Mouse (Mus musculus): ENCODE data around the gene Kcnk4. TPM values are rescaled to one million over a fixed set of nuclear protein-coding genes. Genes with fewer than 3 reads are reported as not detected.
A peak's percentile ranks its signal among the peaks of the same experiment; 100 is the strongest.

The Kcnk4 gene
- total RNA-seq (2015; ENCODE audit: low replicate concordance) (not detected in 2 replicates), total RNA-seq (2017; ENCODE audit: low replicate concordance) (not detected in 2 replicates)

- ATAC-seq (replicated peaks; ENCODE audit: low FRiP score, poor library complexity, severe bottlenecking): no peak
Observed at GRCm38 (mm10) chr19:6934195-6934977, at the start of gene Kcnk4. TSS of gene Kcnk4 (minus strand) at chr19:6934515.

GRCm38 (mm10) chr19:6983621-6984020, 49.3 kb upstream of the Kcnk4 start:
- ATAC-seq (replicated peaks; ENCODE audit: low FRiP score, poor library complexity, severe bottlenecking): no peak

GRCm38 (mm10) chr19:6981465-6981864, 47.1 kb upstream of the Kcnk4 start:
- no peak for ATAC-seq (replicated peaks; ENCODE audit: low FRiP score, poor library complexity, severe bottlenecking)

- peak; percentile 80 for ATAC-seq (replicated peaks; ENCODE audit: low FRiP score, poor library complexity, severe bottlenecking)
Observed at GRCm38 (mm10) chr19:6980381-6981093, 46.2 kb upstream of the Kcnk4 start, which contains the start of gene Fkbp2. TSS of gene Fkbp2 (minus strand) at chr19:6980501.

- ATAC-seq (replicated peaks; ENCODE audit: low FRiP score, poor library complexity, severe bottlenecking): peak; percentile 85
Observed at GRCm38 (mm10) chr19:6979486-6980380, 45.4 kb upstream of the Kcnk4 start.

- ATAC-seq (replicated peaks; ENCODE audit: low FRiP score, poor library complexity, severe bottlenecking): no peak
Observed at GRCm38 (mm10) chr19:6979001-6979479, 44.7 kb upstream of the Kcnk4 start.

GRCm38 (mm10) chr19:6978639-6978974, 44.3 kb upstream of the Kcnk4 start:
- ATAC-seq (replicated peaks; ENCODE audit: low FRiP score, poor library complexity, severe bottlenecking): no peak

GRCm38 (mm10) chr19:6977759-6978638, 43.7 kb upstream of the Kcnk4 start:
- no peak for ATAC-seq (replicated peaks; ENCODE audit: low FRiP score, poor library complexity, severe bottlenecking)

- ATAC-seq (replicated peaks; ENCODE audit: low FRiP score, poor library complexity, severe bottlenecking): no peak
Observed at GRCm38 (mm10) chr19:6975537-6976521, 41.5 kb upstream of the Kcnk4 start, which contains the start of gene Plcb3. TSS of gene Plcb3 (minus strand) at chr19:6976470.

GRCm38 (mm10) chr19:6974211-6975205, 40.2 kb upstream of the Kcnk4 start, which contains the start of gene Ppp1r14b:
TSS of gene Ppp1r14b (plus strand) at chr19:6974968.
- ATAC-seq (replicated peaks; ENCODE audit: low FRiP score, poor library complexity, severe bottlenecking): peak; percentile 69

- no peak for ATAC-seq (replicated peaks; ENCODE audit: low FRiP score, poor library complexity, severe bottlenecking)
Observed at GRCm38 (mm10) chr19:6973581-6974190, 39.4 kb upstream of the Kcnk4 start.

- no peak for ATAC-seq (replicated peaks; ENCODE audit: low FRiP score, poor library complexity, severe bottlenecking)
Observed at GRCm38 (mm10) chr19:6972247-6972917, 38.1 kb upstream of the Kcnk4 start.

- no peak for ATAC-seq (replicated peaks; ENCODE audit: low FRiP score, poor library complexity, severe bottlenecking)
Observed at GRCm38 (mm10) chr19:6971644-6972043, 37.3 kb upstream of the Kcnk4 start.

GRCm38 (mm10) chr19:6970460-6971085, 36.3 kb upstream of the Kcnk4 start:
- ATAC-seq (replicated peaks; ENCODE audit: low FRiP score, poor library complexity, severe bottlenecking): no peak

All from erythroid progenitor cell, adult 5-6 weeks (primary cell).